Mouse (Mus musculus) erythroblast, embryonic 14.5 days (primary cell): Measurements from ENCODE around the gene Tmigd3. TPM values are rescaled to one million over a fixed set of nuclear protein-coding genes. Genes with fewer than 3 reads are reported as not detected.

Experiments
- H3K27me3 ChIP-seq: 2 replicates; pipeline ENCODE4 v1.6.1; 2012; ENCODE audit warnings: inconsistent platforms; ENCODE audit not compliant: control insufficient read depth
- H3K36me3 ChIP-seq: 2 replicates; pipeline ENCODE4 v1.6.1; 2012; ENCODE audit warnings: mild to moderate bottlenecking, inconsistent platforms; ENCODE audit not compliant: control insufficient read depth
- H3K4me1 ChIP-seq: 2 replicates; pipeline ENCODE4 v1.6.1; 2012; ENCODE audit warnings: inconsistent platforms; ENCODE audit not compliant: control insufficient read depth
- H3K4me3 ChIP-seq: replicated peaks from 2 replicates; pipeline ENCODE3; 2012; ENCODE audit warnings: moderate library complexity, mild to moderate bottlenecking, inconsistent platforms
- H3K9me3 ChIP-seq: 2 replicates; pipeline ENCODE4 v1.6.1; 2012; ENCODE audit warnings: low read length, inconsistent platforms, mixed read lengths; ENCODE audit not compliant: control insufficient read depth
- GATA1 ChIP-seq: IDR thresholded peaks from 2 replicates; pipeline ENCODE4 v1.6.1; 2012; ENCODE audit warnings: low read length, inconsistent platforms, mixed read lengths
- TAL1 ChIP-seq: IDR thresholded peaks from 3 replicates; pipeline ENCODE4 v1.6.1; 2012; ENCODE audit warnings: low read length, inconsistent platforms, mixed read lengths
- polyA plus RNA-seq: library from polyadenylated mRNA; stranded (reverse); fragments of >175 nt; gene quantifications from 2 replicates; pipeline ENCODE4 v1.2.3, GENCODE M21; 2012

Gene Tmigd3
- polyA plus RNA-seq, 1 experiment = not detected

DNA sequence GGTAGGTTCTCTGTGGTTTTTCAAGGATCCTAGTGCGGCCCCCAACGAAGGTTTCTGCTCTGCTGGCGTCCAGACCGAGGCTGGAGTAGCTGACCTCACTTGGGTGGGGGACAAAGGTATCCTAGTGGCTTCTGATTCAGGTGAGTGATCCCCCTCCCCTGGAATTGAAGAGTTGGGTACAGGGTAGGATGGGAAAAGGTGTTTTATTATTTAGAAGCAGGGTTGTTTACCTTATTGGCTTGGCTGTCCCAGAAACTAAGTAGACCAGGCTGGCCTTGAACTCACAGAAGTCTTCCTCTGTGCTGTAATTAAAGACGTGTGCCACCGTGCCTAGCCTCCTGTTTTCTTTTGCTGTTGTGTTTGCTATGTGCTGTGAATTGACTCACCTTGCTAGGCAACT lies 89.3 kb downstream of the Tmigd3 start, which contains the start of gene Atp5f1:
Gene Atp5f1 (minus strand): TSS at position 101 of the 400 bp plus-strand sequence.
- Histone ChIP-seq H3K4me1 (peaks cover 36% of the 10 kb centered on the region), H3K9me3 (peaks cover 2% of the 10 kb centered on the region; the same call in 1 of the 2 replicates), H3K4me3 (peak within 1 kb of the TSS; percentile 75), H3K36me3 (peaks cover 69% of the 10 kb centered on the region), H3K27me3 (no peaks in the 10 kb centered on the region)
- TF ChIP-seq TAL1 = no peak
- no peak for TF ChIP-seq GATA1

GRCm38 (mm10) chr3:105960700-105961099 lies 90.0 kb downstream of the Tmigd3 start:
- TF ChIP-seq GATA1 (no peak), TAL1 (no peak)
- no peaks in the 10 kb centered on the region for H3K27me3 ChIP-seq
- peaks cover 69% of the 10 kb centered on the region for H3K36me3 ChIP-seq
- peak overlapping the region; percentile 75 for H3K4me3 ChIP-seq
- peaks cover 2% of the 10 kb centered on the region; the same call in 1 of the 2 replicates for H3K9me3 ChIP-seq
- H3K4me1 ChIP-seq = peaks cover 35% of the 10 kb centered on the region

GRCm38 (mm10) chr3:105971831-105972446 lies 101.2 kb downstream of the Tmigd3 start:
- no peaks in the 10 kb centered on the region for H3K9me3 ChIP-seq
- H3K4me1 ChIP-seq = no peaks in the 10 kb centered on the region
- peaks cover 32% of the 10 kb centered on the region for H3K36me3 ChIP-seq
- no peak for TF ChIP-seq TAL1
- no peak for TF ChIP-seq GATA1
- no peaks in the 10 kb centered on the region for H3K27me3 ChIP-seq
- no peak overlapping the region for H3K4me3 ChIP-seq

GRCm38 (mm10) chr3:105973411-105973810 lies 102.7 kb downstream of the Tmigd3 start, which contains the start of gene Ovgp1:
Gene Ovgp1 (plus strand): TSS chr3:105973711.
- Histone ChIP-seq H3K36me3 (peaks cover 18% of the 10 kb centered on the region), H3K27me3 (no peaks in the 10 kb centered on the region), H3K4me3 (no peak within 1 kb of the TSS), H3K9me3 (no peaks in the 10 kb centered on the region), H3K4me1 (no peaks in the 10 kb centered on the region)
- TF ChIP-seq TAL1 (no peak), GATA1 (no peak)

Other genes with a start within 250 kb of the Tmigd3 start
- 0.23 and 0.36 TPM in 2 replicates for gene Ddx20, start 183.3 kb upstream of the Tmigd3 start, polyA plus RNA-seq
- gene Inka2, start 166.3 kb upstream of the Tmigd3 start, polyA plus RNA-seq = 0.11 and 0.28 TPM in 2 replicates
- 2.1 and 3.8 TPM in 2 replicates for gene Rap1a, start 69.6 kb upstream of the Tmigd3 start, polyA plus RNA-seq
- gene Adora3, start within 50 bp of the Tmigd3 start, polyA plus RNA-seq = not detected in 2 replicates
- 0.01 TPM in 1 of 2 replicates, not detected in the other for gene I830077J02Rik, start 61.8 kb downstream of the Tmigd3 start, polyA plus RNA-seq
- 1.0 and 1.1 TPM in 2 replicates for gene Wdr77, start 88.5 kb downstream of the Tmigd3 start, polyA plus RNA-seq
- gene Atp5f1, start 89.2 kb downstream of the Tmigd3 start, polyA plus RNA-seq = 23.2 and 25.2 TPM in 2 replicates
- not detected in 2 replicates for gene Ovgp1, start 102.8 kb downstream of the Tmigd3 start, polyA plus RNA-seq
- not detected in 2 replicates for gene Pifo, start 143.7 kb downstream of the Tmigd3 start, polyA plus RNA-seq
- not detected in 2 replicates for gene Chil5, start 161.9 kb downstream of the Tmigd3 start, polyA plus RNA-seq
- gene Chia1, start 242.3 kb downstream of the Tmigd3 start, polyA plus RNA-seq = not detected in 2 replicates